Mouse (Mus musculus) heart, adult 2 months (tissue): ENCODE data around the gene Arhgap42.

Experiments
- CTCF ChIP-seq: fragments of 200-600 bp; IDR thresholded peaks from 2 replicates; pipeline ENCODE4 v1.8.1; 2022; ENCODE audit warnings: antibody characterized with exemption, mild to moderate bottlenecking, moderate library complexity
- EP300 ChIP-seq: fragments of 200-500 bp; IDR thresholded peaks from 2 replicates; pipeline ENCODE4 v1.6.1; 2011; ENCODE audit warnings: low read depth, low read length, control low read depth; ENCODE audit not compliant: insufficient read depth
- POLR2A ChIP-seq: fragments of 200-500 bp; IDR thresholded peaks from 2 replicates; pipeline ENCODE4 v1.6.1; 2011; ENCODE audit warnings: mild to moderate bottlenecking, low read depth, low read length, control low read depth; ENCODE audit not compliant: insufficient read depth

DNA sequence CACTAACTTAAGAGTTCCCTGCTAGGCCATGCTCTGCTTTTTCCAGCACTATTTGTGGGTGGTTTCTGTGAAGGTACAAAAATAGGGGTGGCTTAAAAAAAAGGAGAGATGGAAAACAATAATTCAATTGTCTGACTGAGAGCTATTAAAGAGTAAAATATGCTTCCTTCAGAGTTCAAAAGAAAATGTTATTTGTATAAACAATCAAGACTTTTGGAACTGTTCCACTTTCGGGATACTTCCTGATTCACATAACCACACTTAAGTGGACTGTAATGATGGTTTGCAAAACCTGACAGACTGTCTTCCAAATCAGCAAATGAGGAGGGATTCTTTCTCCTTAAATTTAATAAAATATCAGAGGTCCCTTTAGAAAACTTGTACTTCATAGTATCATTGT, 65.8 kb downstream of the Arhgap42 start:
- TF ChIP-seq CTCF, result no peak
- TF ChIP-seq POLR2A, result no peak
- TF ChIP-seq EP300, result no peak
